Mouse (Mus musculus): ENCODE data around the gene Skp2.

- TF ChIP-seq POLR2A (IDR thresholded peaks at IDR 0.05; ENCODE audit: low read depth, low read length) (no peak), CTCF (conservative IDR thresholded peaks at IDR 0.05; ENCODE audit: insufficient read depth, insufficient read length, low read depth, low read length) (no peak)
These were observed 15.8 kb downstream of the Skp2 start for GRCm38 (mm10) chr15:9139447-9139846.

Data from kidney, adult 2 months (tissue).